Mouse (Mus musculus): ENCODE data around the gene Znhit3.
"Not testable (repeated sequence)": the region's sequence is repeated elsewhere in the genome, so short reads cannot be mapped to it uniquely, and the experiment has no call there.

GRCm38 (mm10) chr11:84876020-84876419 is 40.1 kb downstream of the Znhit3 start:
- TF ChIP-seq USF2 (IDR thresholded peaks at IDR 0.05; ENCODE audit: borderline replicate concordance in 1 of 2, insufficient read depth in 1 of 2, low read depth in 1 of 2, low read length in 2 of 2); MAX (IDR thresholded peaks at IDR 0.05; ENCODE audit: low read length); E2F4 (IDR thresholded peaks at IDR 0.05; ENCODE audit: borderline replicate concordance, low read depth, low read length): not testable (repeated sequence)

All from MEL (cell line).